Mouse (Mus musculus) v-Abl transformed pro-B cells (cell line): ENCODE data around the gene Unc5b.

Experiments
- in situ Hi-C, 2 experiments: fragments of 400-800 bp; cut with MboI; formaldehyde crosslinking; loops; one replicate each; pipeline ENCODE4 v1.15.1; 2025; ENCODE audit not compliant: unreplicated experiment in 2 of 2

Unc5b gene

DNA sequence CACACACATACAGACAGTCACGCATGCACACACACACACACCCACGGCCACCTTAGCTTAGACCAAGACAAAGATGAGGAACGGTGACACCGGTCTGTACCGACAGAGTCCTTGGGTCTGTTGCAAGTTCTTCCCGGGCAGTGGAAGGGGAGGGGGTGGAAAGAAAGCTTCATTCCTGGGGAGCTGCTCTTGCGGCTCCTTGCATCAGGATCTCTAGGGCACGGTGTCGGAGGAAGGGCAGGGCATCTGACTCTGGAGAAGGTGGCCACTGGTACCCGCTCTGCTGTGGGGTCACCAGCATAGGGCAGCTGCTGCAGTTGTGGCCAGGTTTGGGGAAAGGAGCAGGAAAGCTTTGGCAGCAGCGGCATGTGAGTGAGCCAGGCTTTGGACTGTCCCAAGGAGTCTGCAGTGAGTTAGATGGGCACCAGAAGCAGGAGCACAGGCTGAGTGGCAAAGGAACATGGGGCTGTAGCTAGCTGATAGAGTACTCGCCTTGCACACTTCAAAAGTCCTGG is 29.4 kb downstream of the Unc5b start:
- in situ Hi-C loops = no loop called here

DNA sequence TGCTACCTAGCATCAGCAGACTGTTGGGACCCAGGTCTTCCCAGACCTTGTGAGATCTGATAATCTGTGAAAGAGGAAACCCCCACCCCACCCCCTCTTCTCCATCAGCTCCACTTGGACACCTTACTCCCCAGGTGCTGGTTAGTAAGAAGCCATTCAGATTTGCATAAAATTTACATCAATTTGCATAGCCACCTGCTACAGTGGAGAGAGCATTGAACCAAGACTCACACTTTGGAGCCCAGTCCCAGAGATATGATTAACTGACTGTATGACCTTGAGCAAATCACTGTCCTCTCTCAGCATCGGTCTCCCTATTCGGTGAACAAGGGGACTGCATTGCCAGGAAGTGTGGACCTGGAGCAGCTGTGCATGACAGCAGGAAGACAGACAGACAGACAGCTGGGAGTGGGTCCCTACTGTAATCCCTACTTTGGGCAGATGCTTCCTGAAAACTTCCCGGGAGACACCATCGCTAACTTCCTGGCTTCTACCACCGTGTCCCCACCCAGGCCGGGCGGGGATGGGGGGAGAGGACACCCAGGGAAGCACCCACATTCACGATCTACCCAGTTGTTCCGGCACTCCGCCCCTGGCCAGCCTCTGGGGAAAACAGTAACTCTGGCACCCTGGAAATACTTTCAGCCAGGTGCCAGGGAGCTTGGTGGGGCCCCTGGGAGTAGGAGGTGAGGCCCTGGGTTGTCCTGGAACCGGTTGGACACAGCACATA is 30.0 kb downstream of the Unc5b start:
- in situ Hi-C loops = no loop called here

DNA sequence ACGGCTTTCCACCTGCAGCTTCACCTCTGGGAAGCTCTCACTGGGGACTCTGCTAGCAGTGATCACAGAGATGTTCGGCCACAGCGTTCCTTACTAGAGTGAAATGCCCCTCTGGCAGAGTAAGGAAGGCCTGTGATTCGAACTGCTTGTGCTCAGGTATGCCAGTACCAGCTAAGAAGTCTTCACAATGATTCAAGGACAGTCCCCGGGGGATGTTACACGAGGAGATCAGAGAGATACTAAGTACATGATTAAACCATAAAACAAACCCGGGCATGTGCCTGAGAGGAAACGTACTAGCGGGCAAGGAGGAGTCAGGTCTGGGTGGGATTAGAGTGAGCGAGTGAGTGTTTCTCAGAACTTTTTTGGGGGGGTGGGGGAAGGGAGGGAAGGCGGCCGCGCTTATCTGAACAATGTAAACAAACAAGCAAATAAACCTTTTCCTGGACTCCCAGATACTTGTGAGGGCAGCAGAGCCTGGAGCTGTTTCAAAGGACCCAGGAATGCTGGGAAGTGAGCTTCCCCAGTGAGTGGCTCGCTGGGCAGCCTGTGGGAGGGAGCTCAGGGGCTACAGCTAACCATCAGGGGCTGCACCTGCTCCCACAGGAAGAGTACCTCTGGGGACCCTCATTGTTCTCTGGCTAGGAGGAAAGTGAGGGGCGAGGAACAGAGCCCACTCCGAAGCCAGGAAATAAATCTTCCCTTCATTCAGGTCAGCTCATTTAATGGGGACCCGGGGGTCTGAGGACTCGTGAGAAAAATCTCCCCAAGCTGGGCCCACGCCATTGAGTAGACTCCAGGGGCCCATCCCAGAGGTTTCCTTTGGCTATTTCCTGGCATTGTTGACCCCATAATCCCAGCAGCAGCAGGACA is 30.9 kb downstream of the Unc5b start:
- in situ Hi-C loops = no loop called here

DNA sequence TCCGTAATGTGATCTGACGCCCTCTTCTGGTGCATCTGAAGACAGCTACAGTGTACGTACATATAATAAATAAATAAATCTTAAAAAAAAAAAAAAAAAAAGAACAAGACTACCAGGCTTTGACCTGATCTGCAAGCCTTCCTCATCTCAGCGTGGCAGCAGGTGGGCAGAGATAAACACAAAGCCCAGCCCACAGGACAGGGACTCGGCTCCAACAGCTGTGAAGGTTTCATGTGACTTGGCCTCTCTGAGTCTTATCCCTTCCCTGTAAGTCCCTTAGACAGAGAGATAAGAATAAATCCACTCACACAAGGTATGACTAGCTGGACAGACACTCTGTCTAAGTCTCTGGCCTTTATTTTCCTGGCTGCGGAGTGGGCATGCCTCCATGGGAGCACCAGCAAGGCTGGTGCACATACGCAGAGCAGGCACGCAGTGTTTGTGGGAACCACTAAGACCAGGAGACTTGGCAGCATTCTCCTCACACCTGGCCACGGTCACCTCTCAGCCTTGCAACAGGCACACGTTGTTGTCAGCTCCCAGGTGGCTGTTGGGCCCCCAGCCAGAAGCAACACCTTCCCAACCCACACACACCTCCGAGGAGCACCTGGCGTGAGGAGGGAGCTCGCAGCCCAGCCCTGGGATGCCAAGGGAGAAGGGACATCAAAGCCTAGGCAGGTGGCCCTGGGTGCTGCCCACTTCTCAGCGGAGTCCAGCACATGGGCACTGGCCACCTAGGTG is 33.5 kb downstream of the Unc5b start:
- in situ Hi-C loops = loop anchor here in 1 of 2 experiments (25.0 kb wide), 1 partner anchor 939 kb away; no protein-coding TSS in a partner anchor

DNA sequence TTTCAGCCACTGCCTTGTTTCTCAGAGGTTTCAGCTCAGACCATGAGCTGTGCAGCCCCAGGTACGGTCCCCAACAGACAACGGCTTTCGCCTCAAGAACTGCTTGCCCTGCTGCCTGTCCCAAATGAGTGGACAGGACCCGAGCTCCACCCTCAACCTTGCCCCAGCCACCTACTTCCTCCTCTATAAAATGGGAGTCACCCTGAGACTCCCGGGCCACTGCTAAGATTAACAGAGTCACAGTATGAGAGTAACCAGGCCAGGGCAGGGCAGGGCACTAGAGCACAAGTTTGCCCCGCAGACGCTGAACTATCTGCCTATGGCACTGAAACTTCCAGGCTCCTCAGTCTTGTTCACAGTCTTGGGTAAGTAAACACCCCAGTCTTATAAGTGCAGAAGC is 34.9 kb downstream of the Unc5b start:
- in situ Hi-C loops = loop anchor here in 1 of 2 experiments (25.0 kb wide), 1 partner anchor 941 kb away; no protein-coding TSS in a partner anchor

DNA sequence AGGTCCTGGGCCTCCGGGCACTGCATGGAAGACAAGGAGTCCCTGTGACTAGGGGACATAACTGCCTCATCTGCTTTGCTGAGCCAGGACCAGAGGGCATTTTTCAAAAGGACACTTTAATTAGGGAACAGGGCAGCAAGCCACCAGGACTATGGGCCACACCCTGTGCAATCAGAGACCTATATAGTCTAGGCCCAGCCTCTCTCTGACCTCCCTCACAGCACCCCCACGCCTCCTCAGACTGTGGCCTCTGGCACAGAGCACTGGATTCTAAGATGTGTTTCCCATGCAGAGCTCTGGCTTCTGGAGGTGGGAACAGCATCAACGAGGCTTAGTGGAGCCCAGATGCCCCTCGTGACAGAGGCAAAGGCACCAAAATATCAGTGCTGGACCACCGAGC is 35.4 kb downstream of the Unc5b start:
- in situ Hi-C loops = loop anchor here in 1 of 2 experiments (25.0 kb wide), 1 partner anchor 941 kb away; no protein-coding TSS in a partner anchor

DNA sequence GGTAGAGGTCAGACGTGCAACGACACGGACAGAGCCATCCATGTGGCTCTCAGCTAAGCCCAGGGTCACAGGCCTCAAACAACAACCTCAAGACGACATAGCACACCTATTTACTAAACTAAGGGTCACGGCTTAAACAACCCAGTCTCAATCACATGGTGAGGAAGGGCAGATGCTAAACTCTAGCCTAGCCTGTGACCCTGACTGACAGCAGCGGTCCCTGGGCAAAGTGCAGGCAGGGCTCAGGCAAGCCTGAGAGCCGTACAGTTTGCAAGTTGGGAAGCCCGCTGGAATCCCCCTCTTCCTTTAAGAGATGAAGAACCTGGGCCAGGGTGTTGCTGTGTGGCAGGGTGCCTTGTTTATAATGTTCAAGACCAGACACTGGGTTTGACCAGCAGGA is 36.6 kb downstream of the Unc5b start:
- in situ Hi-C loops = loop anchor here in 1 of 2 experiments (25.0 kb wide), 1 partner anchor 943 kb away; no protein-coding TSS in a partner anchor

DNA sequence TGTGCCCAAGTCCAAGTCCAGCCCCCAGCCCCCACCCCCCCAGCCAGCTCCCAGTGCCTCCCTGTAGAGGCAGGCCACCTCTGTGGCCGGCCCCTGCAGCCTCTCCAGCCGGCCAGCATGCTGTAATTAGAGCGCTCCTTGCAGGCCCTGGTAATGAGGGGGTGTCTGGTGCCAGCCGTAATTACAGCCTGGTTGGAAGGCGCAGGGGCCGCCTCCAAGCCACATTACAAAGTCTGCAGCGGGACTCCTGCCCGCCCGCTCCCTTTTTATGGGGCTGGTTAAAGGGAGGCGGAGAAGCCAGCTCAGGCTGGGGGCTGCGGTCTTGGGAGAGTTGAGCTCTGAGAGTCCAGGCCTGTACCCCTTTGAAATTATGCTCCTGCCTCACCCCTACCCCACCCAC is 37.0 kb downstream of the Unc5b start:
- in situ Hi-C loops = loop anchor here in 1 of 2 experiments (25.0 kb wide), 1 partner anchor 943 kb away; no protein-coding TSS in a partner anchor

DNA sequence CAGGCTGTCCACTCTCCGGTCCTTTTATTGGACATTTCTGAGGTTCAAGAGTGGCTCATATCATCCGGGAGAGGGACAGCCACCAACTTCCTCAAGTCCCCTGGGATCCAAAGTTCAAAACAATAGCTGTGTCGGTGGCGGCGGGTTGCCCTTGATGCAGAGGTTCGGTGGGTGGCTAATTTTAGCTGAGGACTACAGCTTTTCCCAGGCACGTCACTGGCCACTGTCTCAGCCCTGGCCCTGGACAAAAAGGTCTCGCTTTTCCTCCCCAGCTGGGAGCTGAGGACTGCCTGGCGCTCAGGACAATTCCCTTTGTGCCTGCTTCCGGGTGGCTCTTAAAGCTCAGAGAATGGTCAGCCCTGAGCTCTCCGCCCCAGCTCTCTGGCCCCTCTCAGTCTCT is 38.5 kb downstream of the Unc5b start:
- in situ Hi-C loops = loop anchor here in 1 of 2 experiments (25.0 kb wide), 1 partner anchor 944 kb away; no protein-coding TSS in a partner anchor

DNA sequence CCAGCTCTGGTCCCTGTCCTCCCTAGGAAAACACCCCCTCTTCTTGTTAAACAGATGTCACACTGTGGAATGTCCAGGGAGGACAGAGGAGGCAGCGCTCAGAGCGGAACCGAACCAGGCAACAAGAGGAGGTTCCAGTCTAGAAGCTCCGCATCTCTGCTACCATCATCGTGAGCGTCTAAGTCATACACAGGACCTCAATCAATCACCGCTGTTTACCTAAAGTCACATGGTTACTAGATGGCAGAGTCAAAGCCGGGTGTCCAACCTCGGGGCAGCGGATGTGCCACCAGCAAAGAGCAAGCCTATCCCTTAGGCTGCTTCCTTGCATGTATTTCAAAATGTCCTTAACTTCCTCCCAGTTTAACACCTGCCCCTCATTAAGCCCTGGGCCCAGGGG is 39.0 kb downstream of the Unc5b start:
- in situ Hi-C loops = loop anchor here in 1 of 2 experiments (25.0 kb wide), 1 partner anchor 945 kb away; no protein-coding TSS in a partner anchor

DNA sequence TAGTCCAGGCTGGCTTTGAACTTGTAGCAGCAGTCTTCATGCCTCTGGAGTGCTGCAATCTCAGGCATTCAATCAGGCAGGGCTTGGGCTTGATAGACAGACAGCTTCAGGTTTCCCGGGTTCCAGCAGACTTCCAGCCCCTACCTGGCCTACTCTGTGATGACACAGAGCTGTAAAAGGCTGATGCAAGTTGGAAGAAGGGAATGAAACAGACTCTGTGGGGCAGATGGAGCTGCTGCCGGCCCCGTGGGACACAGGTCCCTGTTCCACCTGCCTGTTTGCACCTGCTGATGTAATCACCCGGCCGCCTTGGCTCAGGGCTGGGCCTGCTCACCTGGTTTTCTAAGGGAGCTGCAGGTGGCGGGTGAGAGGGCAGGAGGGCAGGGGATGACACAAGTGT is 40.5 kb downstream of the Unc5b start:
- in situ Hi-C loops = loop anchor here in 1 of 2 experiments (25.0 kb wide), 1 partner anchor 946 kb away; no protein-coding TSS in a partner anchor

DNA sequence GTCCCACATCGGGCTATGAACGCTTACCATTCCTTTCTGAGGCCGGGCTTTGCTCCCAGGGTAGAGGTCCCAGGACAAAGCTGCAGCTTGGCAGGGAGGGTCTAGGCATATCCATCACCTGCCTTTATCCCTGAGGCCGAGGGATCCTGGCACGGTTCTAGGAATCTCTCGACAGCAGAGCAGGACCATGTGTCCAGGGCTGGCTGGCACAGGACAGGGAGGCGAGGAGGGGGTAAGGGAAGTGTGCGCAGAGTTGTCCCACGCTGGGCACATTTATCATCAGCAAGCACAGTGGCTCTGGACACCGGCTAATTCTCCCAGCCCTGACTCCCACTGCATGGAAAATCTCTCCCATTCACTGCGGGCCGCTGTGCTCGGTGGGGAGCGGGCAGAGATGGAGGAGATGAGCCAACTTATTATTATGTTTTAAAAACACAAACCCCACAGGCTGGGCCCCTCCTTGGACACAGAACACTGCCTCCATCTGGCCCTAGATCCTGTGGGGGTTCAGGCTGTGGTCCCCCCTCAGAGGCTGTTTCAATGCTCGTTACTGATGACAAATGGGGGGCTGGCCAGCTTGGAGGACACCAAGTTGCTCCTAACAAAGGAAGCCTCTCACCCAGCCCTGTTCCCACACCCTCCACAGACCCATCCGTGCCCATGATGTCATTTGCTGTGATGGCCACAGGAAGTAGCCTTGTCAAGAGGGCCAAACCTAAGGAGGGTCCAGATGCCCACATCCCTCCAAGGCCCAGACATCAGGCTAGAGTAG is 43.9 kb downstream of the Unc5b start:
- in situ Hi-C loops = loop anchor here (10.0 to 25.0 kb wide), 3 partner anchors 377 to 950 kb away; no protein-coding TSS in a partner anchor

DNA sequence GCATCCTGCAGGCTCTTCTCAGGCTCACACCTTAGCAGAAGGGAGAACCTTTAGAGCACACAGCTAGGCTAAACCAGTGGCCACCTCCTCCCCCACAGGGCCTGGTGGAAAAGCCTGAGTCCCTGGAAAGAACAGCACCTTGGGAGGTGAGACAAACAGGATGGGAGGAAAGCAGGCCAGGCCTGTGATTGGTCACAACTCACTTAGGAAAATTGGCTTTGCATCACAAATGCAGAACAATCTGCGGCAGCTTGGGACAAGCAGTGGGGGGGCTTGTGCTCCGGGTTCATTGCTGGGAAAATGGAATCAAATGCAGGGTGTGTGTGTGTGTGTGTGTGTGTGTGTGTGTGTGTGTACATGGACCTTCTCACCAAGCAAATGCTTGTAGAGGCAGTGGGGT is 47.8 kb downstream of the Unc5b start:
- in situ Hi-C loops = loop anchor here (5.0 to 25.0 kb wide), 5 partner anchors 269 to 954 kb away; no protein-coding TSS in a partner anchor

DNA sequence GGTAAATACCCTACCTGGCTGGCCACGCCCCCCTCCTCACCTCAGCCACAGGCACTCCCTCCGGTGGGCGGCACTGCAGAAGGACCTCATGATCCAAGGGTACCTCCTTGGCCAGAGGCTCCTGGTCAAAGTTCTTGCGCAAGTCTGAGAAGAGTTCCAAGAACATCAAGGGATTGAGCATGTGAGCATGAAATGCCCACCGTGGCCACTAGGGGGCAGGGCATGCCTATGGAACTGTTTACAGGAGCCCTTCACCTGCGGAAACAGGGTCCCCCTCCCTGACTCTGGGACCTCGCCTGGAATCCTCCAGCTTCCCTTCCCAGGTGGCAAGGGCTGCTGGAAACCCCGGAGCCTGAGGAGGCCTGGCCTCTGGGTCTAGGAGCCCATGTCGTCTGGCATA is 51.8 kb downstream of the Unc5b start:
- in situ Hi-C loops = loop anchor here (5.0 to 25.0 kb wide), 6 partner anchors 273 to 958 kb away; partner anchors contain the start of gene Sgpl1 (in 1 of the 2)

DNA sequence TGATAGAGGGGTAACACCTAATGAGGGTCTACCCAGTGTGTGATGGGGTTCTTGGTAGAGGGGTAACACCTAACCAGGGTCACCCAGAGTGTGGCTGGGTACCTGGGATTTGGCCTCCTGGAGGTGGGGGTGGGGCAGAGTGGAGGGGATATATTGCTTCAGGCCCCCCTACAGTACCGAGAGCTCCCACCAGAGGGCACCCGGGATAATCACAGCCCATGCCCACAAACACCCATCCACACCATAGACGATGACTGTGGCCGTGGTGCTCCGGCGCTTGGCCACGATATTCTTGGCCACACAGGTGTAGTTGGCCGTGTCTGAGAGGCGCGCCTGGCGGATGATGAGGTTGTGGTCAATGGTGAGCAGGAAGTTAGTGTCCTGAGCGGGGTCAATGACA is 52.8 kb downstream of the Unc5b start:
- in situ Hi-C loops = loop anchor here in 1 of 2 experiments (10.0 to 25.0 kb wide), 2 partner anchors 366 to 959 kb away; partner anchors contain the start of gene Sgpl1

DNA sequence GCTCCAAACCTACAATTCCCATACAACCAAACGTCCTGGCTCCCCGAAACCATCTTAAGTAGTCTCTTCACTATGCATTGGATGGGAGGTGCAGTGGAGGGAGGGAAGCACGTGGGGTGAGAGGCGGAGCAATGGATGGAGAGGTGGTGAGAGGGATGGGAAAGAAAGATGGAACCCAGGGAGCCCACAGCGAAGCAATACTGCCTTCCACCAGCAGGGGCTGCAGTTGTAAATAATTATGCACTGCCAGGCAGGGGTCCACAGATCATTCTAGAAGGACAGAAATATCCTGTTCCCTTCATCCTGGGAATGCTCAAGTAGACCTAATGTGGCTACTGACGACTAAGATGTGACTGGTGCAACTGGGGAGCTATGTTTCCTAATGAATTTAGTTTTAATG is 55.9 kb downstream of the Unc5b start:
- in situ Hi-C loops = loop anchor here in 1 of 2 experiments (10.0 to 25.0 kb wide), 2 partner anchors 369 to 962 kb away; partner anchors contain the start of gene Sgpl1

DNA sequence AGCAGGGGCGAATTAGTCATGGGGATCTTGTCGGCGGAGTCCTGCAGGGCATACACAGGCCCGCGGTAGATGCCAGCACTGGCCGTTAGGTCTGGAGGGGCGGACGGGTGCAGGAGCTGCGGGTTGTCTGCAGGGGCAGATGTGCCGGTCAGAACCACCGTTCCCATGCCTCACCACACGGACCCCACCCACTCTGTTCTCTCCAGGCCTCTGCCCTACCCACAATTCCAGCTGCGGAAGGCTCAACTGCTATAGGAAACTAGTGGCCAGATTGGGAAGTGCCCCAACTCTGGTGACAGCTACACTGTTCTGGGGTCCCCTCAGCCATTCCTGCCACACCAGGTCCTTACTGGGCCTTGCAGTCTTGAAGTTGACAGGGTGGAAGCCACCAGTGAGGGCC is 56.8 kb downstream of the Unc5b start:
- in situ Hi-C loops = loop anchor here in 1 of 2 experiments (10.0 to 25.0 kb wide), 2 partner anchors 370 to 963 kb away; partner anchors contain the start of gene Sgpl1

DNA sequence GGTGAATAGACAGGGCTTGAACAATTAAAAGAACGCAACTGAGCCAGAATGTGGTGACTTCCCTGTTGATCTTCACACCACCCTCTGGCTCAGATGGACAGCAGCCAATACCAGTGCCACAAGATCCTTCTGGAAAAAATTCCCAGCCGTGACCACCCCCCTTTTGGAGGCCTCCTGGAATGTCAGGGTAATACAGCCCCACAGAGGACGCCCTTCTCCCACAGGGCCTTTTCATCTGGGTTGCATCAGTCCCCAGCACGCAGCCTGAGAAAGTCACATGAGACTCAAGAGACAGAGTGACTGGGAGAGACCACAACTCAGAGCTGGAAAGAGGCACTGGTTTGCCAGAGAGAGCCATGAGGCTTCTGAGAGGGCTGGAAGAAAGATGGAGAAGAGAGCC is 60.5 kb downstream of the Unc5b start:
- in situ Hi-C loops = loop anchor here in 1 of 2 experiments (10.0 kb wide), 1 partner anchor 374 kb away; the partner anchor contains the start of gene Sgpl1

DNA sequence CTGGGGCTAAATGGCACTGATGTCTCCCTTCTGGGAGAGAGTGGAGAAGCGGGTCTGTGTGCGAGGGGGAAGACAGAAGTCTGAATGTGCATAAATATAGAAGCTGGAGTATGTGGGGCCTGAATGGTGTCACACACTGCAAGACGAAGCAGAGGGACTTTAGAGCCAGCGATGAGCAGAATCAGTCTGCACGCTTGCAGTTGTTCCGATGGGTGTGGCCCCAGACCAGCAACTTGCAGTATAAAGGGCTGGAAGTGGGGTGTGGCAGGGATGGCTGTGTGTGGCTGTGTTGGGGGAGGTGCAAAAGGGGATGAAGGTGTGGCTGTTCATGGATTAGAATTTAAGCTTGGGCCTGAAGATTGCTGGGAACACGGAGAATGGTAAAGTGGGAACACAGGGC is 62.8 kb downstream of the Unc5b start:
- in situ Hi-C loops = no loop called here
